Mouse (Mus musculus) cerebellum, adult 11-12 months (tissue): ENCODE measurements around the gene Btbd9.
A peak's percentile ranks its signal among the peaks of the same experiment; 100 is the strongest.

Source experiments
- DNase-seq: peaks from one replicate; pipeline ENCODE4 v3.0.0; 2022

Gene Btbd9

DNA sequence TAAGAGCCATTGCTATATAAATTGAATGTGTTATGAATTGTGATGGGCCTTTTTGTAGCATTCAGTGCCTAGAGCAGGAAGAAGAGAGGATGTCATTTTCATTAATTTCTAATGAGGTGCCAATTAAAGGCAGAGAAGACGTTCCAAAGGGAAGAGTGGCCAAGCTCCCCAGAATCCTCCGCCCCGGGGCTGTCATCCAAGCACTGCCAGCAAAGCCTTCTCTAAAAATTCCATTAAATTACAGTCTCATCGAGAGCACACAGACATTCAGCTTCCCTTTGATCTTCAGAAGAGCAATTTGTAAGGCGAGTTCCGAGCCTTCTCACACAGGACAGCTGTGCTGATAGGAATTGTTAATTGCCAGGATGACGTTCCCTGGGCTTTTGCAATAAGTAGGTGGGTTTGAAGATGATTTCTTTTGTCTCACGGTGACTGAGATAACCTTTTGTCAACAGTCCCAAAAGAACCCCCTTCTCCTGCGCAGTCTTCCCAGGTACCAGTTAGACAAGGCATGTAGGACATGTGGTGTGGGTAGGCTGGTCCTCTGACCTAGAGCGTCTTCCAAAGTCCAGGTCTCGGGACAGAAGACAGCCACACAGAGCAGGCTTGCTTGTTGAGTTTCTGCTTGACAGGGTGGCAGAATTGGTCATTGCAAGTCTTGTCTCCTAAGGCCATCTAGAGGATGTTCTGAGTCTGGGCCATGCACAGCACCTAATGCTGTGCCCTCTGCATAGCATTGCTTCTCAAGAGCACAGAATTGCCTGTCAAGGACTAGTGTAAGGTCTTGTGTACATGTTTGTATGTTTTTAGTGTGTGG, 381.5 kb downstream of the Btbd9 start:
- DNase-seq: peak; percentile 20

DNA sequence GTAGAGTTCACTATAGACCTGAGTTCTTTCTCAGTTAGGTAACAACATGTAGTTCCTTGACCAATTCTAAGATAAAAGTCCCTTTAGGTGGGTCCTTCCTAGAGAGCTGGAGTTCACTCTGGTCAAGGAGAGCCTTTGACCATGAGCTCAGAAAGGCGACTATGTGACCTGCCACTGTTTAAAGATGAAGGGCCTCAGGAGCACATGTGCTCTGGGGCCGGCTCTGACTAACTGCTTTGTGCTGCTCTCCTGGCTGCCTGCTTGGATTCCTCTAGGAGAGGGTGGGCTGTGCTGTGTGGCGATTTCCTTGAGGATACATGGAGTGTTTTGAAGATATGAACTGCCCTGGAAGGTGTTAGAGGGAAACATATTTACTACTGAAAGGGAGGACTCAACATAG, 382.2 kb downstream of the Btbd9 start:
- no peak for DNase-seq

DNA sequence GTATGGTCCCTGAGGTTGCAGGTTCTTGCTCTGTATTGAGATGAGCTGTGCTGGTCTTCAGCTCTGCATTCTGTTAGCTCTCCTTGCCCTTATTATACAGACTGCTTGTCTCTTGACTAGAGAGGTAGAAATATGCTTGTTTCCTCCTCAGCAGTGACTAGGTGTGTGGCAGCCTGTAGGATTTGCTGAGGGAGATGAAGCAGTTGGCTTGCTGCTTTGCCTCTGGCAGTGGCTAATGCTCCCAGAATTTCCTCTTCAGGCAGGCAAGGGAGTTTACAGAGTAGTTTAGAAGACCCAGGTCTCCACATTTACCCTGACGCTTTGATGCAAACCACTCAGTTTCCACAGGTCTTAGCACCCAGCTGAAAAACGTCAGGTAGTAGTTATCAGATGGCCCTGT, 382.7 kb downstream of the Btbd9 start:
- peak; percentile 2 for DNase-seq

DNA sequence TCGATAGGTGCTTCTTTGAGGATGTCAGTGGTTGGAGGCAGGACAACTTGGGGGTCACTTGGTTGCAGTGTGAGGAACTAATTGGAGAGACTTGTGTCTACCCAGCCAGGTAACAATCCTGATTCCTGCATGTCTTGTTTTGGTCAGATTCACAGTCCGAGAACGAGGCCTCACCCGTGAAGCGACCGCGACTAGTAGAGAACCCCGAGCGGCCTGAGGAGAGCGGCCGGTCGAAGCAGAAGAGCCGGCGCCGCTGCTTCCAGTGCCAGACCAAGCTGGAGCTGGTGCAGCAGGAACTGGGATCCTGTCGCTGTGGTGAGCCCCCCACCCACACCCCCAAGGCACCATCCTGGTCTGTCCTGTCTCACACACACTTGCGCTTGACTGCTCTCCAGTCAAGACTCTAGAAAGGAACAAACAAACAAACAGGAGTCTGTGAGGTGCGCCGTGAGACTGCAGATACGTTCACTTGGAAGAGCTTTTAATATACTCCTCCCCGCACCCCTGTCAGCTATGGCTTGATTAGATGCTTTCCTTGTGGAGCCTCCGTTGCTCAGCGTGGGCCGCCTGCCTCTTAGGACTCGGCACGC, 383.8 kb downstream of the Btbd9 start:
- DNase-seq: no peak

DNA sequence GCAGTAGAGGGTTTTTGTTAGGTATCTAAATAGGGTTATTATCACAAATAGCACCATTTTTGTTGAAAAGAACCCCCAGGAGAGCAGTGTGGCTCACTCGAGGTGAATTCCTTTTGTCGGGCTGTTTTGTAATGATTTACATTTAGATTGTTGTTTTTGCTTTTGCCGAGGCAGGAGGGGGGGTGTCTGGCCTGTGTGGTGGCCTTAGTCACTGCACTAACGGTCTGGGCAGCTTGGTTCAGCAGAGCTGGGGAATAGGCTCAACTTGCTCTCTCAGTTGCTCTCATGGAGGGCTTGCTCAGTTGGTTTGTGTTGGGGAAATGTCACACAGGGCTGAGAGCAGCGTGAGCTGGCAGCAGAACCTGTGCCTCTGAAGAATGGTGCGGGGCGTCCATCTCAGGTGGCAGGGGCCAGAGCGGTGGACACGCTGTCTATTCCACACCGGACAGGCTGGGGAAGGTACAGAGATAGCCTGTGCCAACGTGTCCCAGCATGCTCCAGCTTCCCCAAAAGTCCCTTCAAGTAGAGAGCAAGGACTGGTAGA, 385.1 kb downstream of the Btbd9 start:
- DNase-seq: peak; percentile 10

GRCm38 (mm10) chr17:30188031-30188981, 388.0 kb downstream of the Btbd9 start:
- DNase-seq: peak; percentile 43

DNA sequence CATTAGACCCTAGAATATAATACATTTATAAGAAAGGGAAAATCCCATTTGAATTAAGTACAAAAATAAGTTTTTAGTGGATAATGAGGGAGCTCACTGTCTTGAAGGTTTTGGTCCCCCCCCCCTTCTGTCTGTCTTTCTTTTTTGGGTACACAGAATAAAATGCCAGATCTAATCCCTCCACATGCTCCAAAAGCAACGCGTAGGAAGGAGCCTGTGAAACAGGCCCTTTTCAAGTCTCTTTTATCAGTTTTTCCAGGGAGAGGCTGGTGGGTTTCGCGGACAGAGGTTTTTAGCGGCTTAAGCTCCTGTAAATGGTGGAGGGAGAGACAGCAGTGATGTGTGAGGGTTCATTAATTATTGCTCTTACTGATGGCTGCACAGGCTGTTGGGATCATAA, 388.7 kb downstream of the Btbd9 start:
- DNase-seq: no peak

DNA sequence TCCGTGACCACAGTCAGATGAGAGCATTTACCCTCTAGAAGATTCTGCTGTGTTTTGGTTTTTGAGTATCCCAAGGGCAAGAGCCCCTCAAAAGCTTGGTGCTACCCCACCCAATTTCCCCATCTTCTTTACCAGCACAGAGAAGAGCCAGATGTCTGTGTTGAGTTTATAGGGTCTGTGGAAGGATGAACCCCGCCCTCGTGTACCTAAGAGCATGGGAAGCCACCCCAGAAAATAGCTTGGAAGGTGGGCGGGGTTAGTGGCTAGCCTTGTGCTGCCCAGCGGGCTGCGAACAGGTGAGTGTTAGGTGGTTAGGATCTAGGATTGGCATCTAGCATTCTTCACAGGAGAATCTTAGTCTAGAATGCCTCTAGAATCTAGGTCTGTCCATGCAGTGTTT, 389.1 kb downstream of the Btbd9 start:
- DNase-seq: peak; percentile 10

DNA sequence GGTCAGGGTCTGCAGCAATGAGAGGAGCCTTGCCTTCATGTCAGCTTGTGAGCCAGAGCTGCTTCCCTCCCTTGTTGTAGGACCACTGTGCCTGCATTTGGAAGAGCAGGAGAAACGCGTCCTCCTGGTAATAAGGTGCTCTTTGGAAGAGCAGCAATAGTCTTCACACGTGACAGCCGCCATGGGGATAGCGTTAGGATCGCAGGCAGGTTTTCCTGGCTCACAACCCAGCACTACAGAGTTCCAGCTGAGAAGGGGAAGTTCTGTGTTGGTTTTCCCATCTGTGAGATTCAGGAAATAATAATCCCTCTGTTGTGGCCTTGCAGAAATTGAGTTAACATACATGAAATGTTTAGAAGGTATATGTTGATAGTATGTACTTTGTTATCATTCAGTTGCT, 392.7 kb downstream of the Btbd9 start:
- peak; percentile 63 for DNase-seq

DNA sequence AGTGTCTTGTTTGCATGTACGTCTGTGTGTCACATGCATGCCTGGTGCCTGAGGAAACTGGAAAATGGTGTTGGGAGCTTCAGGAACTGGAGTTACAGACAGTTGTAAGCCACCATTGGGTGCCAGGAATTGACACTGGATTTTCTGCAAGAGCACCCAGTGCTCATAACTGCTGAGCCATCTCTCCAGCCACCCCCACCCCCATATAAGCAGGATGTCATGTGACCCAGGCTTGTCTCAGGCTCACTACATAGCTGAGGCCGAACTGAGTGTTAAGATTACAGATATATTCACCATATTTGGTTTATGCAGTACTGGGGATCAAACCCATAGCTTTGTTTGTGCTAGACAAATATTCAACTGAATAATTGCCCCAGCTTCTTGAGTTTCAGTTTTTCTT, 394.2 kb downstream of the Btbd9 start:
- no peak for DNase-seq

DNA sequence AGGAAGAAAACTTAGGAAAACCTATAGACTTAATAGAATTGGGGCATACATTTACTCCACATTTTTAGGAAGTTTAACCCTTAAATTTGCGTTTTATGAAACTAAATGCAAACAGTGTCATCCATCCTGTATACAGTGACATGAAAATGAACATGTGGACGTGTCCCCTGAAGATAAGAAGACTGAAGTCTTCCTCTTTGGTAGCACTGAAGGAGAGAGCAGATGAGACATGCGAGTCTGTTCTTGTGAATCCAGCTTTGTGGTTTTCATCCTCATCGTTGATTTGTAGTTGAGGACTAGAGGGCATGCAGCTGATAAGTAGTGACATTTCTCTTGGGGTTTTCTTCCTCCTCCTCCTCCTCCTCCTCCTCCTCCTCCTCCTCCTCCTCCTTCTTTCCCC, 394.7 kb downstream of the Btbd9 start:
- no peak for DNase-seq

DNA sequence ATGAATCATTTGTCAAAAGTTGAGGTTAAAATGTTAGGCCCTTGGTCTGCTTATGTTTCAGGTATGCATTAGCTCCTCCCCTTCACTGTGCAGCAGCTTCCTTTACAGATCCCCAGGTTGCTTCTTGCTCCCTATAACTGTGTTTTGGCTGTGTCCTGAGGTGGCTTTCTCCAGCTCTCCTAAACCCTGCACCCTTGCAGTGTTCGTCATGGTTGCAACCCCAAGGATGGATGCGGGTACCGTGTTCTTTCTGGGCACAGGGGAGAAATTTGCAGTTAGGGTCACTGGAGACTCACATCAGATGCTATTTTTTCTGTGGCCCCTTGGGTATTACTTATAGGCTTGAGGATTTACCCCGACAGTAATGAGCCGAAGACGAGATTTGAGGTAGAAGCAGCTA, 396.1 kb downstream of the Btbd9 start:
- no peak for DNase-seq

DNA sequence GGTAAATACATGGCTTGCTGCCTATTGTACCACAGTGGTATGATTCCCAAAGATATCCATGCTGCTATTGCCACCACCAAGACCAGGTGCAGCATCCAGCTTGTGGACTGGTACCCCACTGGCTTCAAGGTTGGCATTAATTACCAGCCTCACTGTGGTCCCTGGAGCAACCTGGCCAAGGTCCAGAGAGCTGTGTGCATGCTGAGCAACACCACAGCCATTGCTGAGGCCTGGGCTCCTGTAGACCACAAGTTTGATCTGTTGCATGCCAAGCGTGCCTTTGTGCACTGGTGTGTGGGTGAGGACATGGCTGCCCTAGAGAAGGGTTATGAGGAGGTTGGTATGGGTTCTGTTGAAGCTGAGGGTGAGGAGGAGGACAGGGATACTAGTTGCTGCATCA, 397.9 kb downstream of the Btbd9 start:
- peak; percentile 76 for DNase-seq

- peak; percentile 89 for DNase-seq
Observed at GRCm38 (mm10) chr17:30177435-30177834, 398.9 kb downstream of the Btbd9 start.
